Mouse (Mus musculus) heart, postnatal 0 days (tissue): ENCODE data around the gene Nlgn1.

Experiments used
- CTCF ChIP-seq: IDR thresholded peaks from 2 replicates; pipeline ENCODE4 v1.5.1; 2016; ENCODE audit warnings: antibody characterized with exemption, control low read depth, low read depth
- EP300 ChIP-seq: IDR thresholded peaks from 2 replicates; pipeline ENCODE4 v1.6.1; 2016; ENCODE audit warnings: antibody characterized with exemption, low read depth

GRCm38 (mm10) chr3:26330863-26331176 lies 1.4 kb downstream of the Nlgn1 start:
- no peak for TF ChIP-seq CTCF
- no peak for TF ChIP-seq EP300
